Mouse (Mus musculus): ENCODE measurements at regions not wholly inside any gene's neighbourhood (a gene's known extent, or its start where the extent isn't known, plus 50 kb on each side); places are given as distances from the start of the nearest gene placed in this dataset.
A peak's percentile ranks its signal among the peaks of the same experiment; 100 is the strongest.

DNA sequence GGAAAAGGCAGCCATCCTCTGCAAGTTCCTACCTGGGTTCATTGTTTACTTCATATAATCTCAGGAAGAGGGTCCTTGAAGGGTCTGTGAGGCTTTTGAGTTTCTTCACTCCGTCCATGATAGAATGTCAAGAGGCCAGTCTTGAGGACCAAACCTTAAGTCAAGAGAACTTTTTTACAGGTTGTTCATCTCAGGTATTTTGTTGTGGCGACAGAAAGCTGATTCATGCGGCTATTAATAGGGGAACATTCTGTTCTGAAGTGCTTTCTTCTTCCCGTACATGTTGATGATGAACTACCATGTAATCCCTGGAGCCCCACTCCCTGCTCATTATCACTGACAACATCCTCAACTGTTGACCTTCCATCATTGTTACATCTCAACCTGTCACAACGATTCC, 875.3 kb downstream of the 4930444P10Rik start:
- no peak for TF ChIP-seq CTCF (IDR thresholded peaks at IDR 0.05)
- peak; percentile 97 for TF ChIP-seq EP300 (IDR thresholded peaks at IDR 0.05)
